Mouse (Mus musculus) erythroblast, embryonic 14.5 days (primary cell): ENCODE results near the gene Slc9a3.

ENCODE experiments used
- GATA1 ChIP-seq: IDR thresholded peaks from 2 replicates; pipeline ENCODE4 v1.6.1; 2012; ENCODE audit warnings: low read length, inconsistent platforms, mixed read lengths
- TAL1 ChIP-seq: IDR thresholded peaks from 3 replicates; pipeline ENCODE4 v1.6.1; 2012; ENCODE audit warnings: low read length, inconsistent platforms, mixed read lengths

GRCm38 (mm10) chr13:74090265-74090664 lies 31.0 kb upstream of the Slc9a3 start:
- no peak for TF ChIP-seq TAL1
- TF ChIP-seq GATA1, result no peak
